Mouse (Mus musculus) liver, embryonic 11.5 days (tissue): ENCODE data around the gene Tubg1. TPM values are rescaled to one million over a fixed set of nuclear protein-coding genes. Genes with fewer than 3 reads are reported as not detected.

Source experiments
- ATAC-seq: fragments of 200-750 bp; cut with Nextera tagmentation; replicated peaks from 2 replicates; pipeline ENCODE4 v1.8.0; 2017; ENCODE audit warnings: moderate number of reproducible peaks, mild to moderate bottlenecking, moderate TSS enrichment, moderate library complexity; ENCODE audit not compliant: low FRiP score
- DNase-seq: peaks from one replicate; pipeline ENCODE4 v3.0.0-alpha.2; 2017; ENCODE audit warnings: low spot score
- H3K27ac ChIP-seq: fragments of 300-500 bp; sonication (generic); 2 replicates; pipeline ENCODE4 v1.5.1; 2014; ENCODE audit warnings: mild to moderate bottlenecking, low read depth, low read length, control low read depth
- H3K27me3 ChIP-seq: fragments of 300-500 bp; sonication (generic); replicated peaks from 2 replicates; pipeline ENCODE4 v1.6.1; 2014; ENCODE audit warnings: low read length, mixed read lengths; ENCODE audit not compliant: control insufficient read depth, insufficient read depth
- H3K36me3 ChIP-seq: fragments of 300-500 bp; sonication (generic); 2 replicates; pipeline ENCODE4 v1.6.1; 2014; ENCODE audit warnings: mild to moderate bottlenecking, low read length, moderate library complexity, mixed read lengths; ENCODE audit not compliant: control insufficient read depth, insufficient read depth
- H3K4me1 ChIP-seq: fragments of 300-500 bp; sonication (generic); replicated peaks from 2 replicates; pipeline ENCODE4 v1.6.1; 2014; ENCODE audit warnings: low read length, mixed read lengths; ENCODE audit not compliant: control insufficient read depth, insufficient read depth
- H3K4me2 ChIP-seq: fragments of 300-500 bp; sonication (generic); 2 replicates; pipeline ENCODE4 v1.6.1; 2014; ENCODE audit warnings: mild to moderate bottlenecking, control low read depth, moderate library complexity
- H3K4me3 ChIP-seq: fragments of 300-500 bp; sonication (generic); 2 replicates; pipeline ENCODE4 v1.5.1; 2014; ENCODE audit warnings: low read depth, low read length, control low read depth
- H3K9ac ChIP-seq: fragments of 300-500 bp; sonication (generic); 2 replicates; pipeline ENCODE4 v1.6.1; 2014; ENCODE audit warnings: low read depth, low read length, control low read depth
- H3K9me3 ChIP-seq: fragments of 300-500 bp; sonication (generic); 2 replicates; pipeline ENCODE4 v1.6.1; 2016; ENCODE audit warnings: low read length, inconsistent platforms, mixed read lengths; ENCODE audit not compliant: control insufficient read depth
- WGBS: fragments of 180-500 bp; shearing (Covaris S2); extraction: QIAGEN DNeasy Blood & Tissue Kit; methylation state at CpG from one replicate; pipeline ENCODE4 v1.1.7; 2014; 5-methylcytosine and 5-hydroxymethylcytosine counted together
- polyA plus RNA-seq: library from polyadenylated mRNA; unstranded; fragments of >200 nt; fragmentation: Nextera tagmentation; extraction: Ambion mirVana; gene quantifications from 2 replicates; pipeline ENCODE4 v1.2.1, GENCODE M21; 2014

Tubg1 gene
- polyA plus RNA-seq, 1 experiment from 2014 or later: 82.3 TPM

GRCm38 (mm10) chr11:101140164-101140819 lies 20.6 kb downstream of the Tubg1 start:
- Histone ChIP-seq H3K4me2 (peak overlapping the region; percentile 64), H3K27me3 (peaks cover 40% of the 10 kb centered on the region), H3K4me3 (peak overlapping the region; percentile 20; the same call in 1 of the 2 replicates), H3K4me1 (peaks cover 2% of the 10 kb centered on the region; the same call in 1 of the 2 replicates), H3K9me3 (no peaks in the 10 kb centered on the region), H3K36me3 (no peaks in the 10 kb centered on the region), H3K27ac (no peak overlapping the region), H3K9ac (no peak overlapping the region)
- no peak for DNase-seq
- ATAC-seq: no peak
- WGBS: 33% methylated on average over 27 of the region's 27 CpGs

DNA sequence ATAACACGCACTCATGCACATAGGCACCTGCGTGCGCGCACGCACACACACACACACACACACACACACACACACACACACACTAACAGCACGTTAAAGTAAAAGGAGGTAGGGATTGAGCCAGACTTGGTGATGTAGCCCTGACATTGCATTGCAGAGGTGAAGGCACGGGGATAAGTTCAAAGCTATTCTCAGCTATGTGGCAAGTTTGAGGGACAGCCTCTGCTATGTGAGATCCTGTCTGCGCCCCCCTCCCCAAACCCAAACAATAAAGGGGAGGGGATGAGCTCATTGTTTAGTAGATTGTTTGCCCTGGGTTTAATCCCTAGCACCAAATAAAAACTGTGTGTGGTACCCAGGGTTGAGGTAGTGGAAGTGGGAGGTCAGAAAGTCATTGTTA lies 21.4 kb downstream of the Tubg1 start:
- no peak for ATAC-seq

DNA sequence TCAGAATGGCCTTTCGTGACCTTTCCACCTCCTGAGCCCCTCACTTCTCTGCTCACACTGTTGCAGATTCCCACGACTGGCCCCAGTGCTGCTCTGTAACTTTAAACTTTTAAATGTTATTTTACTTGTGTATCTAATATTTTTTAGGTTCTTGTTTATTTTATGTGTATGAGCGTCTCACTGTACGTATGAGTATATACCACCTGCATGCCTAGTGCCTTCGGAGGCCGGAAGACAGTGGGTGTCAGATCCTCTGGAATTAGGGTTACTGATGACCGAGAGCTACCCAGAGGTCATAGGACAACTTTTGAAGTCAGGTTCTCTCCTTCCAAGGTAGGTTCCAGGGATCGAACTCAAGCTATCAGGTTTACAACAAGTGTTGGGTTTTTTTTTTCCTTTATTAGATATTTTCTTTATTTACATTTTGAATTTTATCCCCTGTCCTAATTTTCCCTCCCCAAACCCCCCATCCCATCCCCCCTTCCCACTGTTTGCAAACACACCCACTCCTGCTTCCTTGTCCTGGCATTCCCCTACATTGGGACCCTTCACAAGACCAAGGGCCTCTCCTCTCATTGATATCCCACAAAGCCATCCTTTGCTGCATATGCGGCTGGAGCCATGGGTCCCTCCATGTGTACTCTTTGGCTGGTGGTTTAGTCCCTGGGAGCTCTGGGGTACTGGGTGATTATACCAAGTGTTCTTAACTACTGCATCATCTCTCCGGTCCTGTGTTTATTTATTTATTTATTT lies 22.7 kb downstream of the Tubg1 start:
- WGBS: 86% methylated on average over 10 of the region's 10 CpGs
- H3K27me3 ChIP-seq: peaks cover 40% of the 10 kb centered on the region
- no peak overlapping the region for H3K4me2 ChIP-seq
- ATAC-seq (no peak), DNase-seq (no peak)
- H3K36me3 ChIP-seq: no peaks in the 10 kb centered on the region
- H3K9ac ChIP-seq: no peak overlapping the region
- no peaks in the 10 kb centered on the region for H3K9me3 ChIP-seq
- no peak overlapping the region for H3K4me3 ChIP-seq
- H3K27ac ChIP-seq: no peak overlapping the region
- H3K4me1 ChIP-seq: peaks cover 2% of the 10 kb centered on the region; the same call in 1 of the 2 replicates

More for the DNA sequence above, 21.4 kb downstream of the Tubg1 start:
- H3K4me1 ChIP-seq: peaks cover 2% of the 10 kb centered on the region; the same call in 1 of the 2 replicates
- H3K9ac ChIP-seq: no peak overlapping the region
- H3K36me3 ChIP-seq: no peaks in the 10 kb centered on the region
- peaks cover 40% of the 10 kb centered on the region for H3K27me3 ChIP-seq
- H3K9me3 ChIP-seq: no peaks in the 10 kb centered on the region
- no peak for DNase-seq
- no peak overlapping the region for H3K4me3 ChIP-seq
- H3K27ac ChIP-seq: no peak overlapping the region
- no peak overlapping the region for H3K4me2 ChIP-seq
- 77% methylated on average over 8 of the region's 8 CpGs for whole genome bisulfite sequencing

GRCm38 (mm10) chr11:101143338-101144225 lies 23.8 kb downstream of the Tubg1 start:
- peaks cover 2% of the 10 kb centered on the region; the same call in 1 of the 2 replicates for H3K4me1 ChIP-seq
- H3K36me3 ChIP-seq: no peaks in the 10 kb centered on the region
- no peak overlapping the region for H3K27ac ChIP-seq
- WGBS: 15% methylated on average over 18 of the region's 19 CpGs
- peak overlapping the region; percentile 63 for H3K4me2 ChIP-seq
- H3K4me3 ChIP-seq: peak overlapping the region; percentile 34; the same call in 1 of the 2 replicates
- peaks cover 37% of the 10 kb centered on the region for H3K27me3 ChIP-seq
- H3K9me3 ChIP-seq: no peaks in the 10 kb centered on the region
- peak overlapping the region; percentile 31; the same call in 1 of the 2 replicates for H3K9ac ChIP-seq
- DNase-seq (no peak), ATAC-seq (no peak)

GRCm38 (mm10) chr11:101146377-101146776 lies 26.6 kb downstream of the Tubg1 start:
- WGBS: 40% methylated on average over 10 of the region's 10 CpGs
- DNase-seq (no peak), ATAC-seq (no peak)
- Histone ChIP-seq H3K9me3 (no peaks in the 10 kb centered on the region), H3K4me3 (no peak overlapping the region), H3K36me3 (no peaks in the 10 kb centered on the region), H3K27me3 (peaks cover 13% of the 10 kb centered on the region), H3K4me1 (0 out of 2 replicates have a peak, but pooled peaks cover 2% of the 10 kb centered on the region), H3K27ac (no peak overlapping the region), H3K9ac (no peak overlapping the region), H3K4me2 (no peak overlapping the region)

DNA sequence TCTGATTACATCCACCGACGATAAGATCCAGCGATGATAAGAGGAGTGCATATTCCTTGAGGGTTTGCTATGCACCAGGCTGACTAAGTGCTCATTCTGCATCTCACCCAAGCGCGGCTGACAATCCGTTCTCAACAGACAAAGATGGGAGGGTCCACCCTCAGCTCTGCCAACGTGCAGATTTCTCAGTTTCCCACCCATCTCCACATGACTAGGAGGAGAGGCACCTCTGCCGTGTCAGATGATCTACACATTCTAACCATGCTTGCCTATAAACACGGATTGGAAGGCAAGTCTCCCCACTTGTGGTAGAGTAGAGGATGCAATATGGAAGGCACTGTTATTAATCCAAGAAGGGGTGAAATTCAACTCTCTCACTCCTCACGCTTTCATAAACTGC lies 29.0 kb downstream of the Tubg1 start:
- Histone ChIP-seq H3K4me2 (no peak overlapping the region), H3K4me1 (no peaks in the 10 kb centered on the region), H3K9ac (no peak overlapping the region), H3K27me3 (0 out of 2 replicates have a peak, but pooled peaks cover under 1% of the 10 kb centered on the region), H3K4me3 (no peak overlapping the region), H3K9me3 (no peaks in the 10 kb centered on the region), H3K27ac (no peak overlapping the region), H3K36me3 (no peaks in the 10 kb centered on the region)
- DNase-seq: no peak
- WGBS: 72% methylated on average over 10 of the region's 10 CpGs
- ATAC-seq: no peak

GRCm38 (mm10) chr11:101149178-101150105 lies 29.7 kb downstream of the Tubg1 start:
- no peak overlapping the region for H3K4me2 ChIP-seq
- H3K36me3 ChIP-seq: no peaks in the 10 kb centered on the region
- H3K27me3 ChIP-seq: no peaks in the 10 kb centered on the region
- DNase-seq (no peak), ATAC-seq (no peak)
- H3K27ac ChIP-seq: peak overlapping the region; percentile 32; the same call in 1 of the 2 replicates
- H3K9me3 ChIP-seq: no peaks in the 10 kb centered on the region
- 56% methylated on average over 9 of the region's 9 CpGs for WGBS
- H3K9ac ChIP-seq: no peak overlapping the region
- no peak overlapping the region for H3K4me3 ChIP-seq
- H3K4me1 ChIP-seq: no peaks in the 10 kb centered on the region
